Mouse (Mus musculus): Measurements from ENCODE around the gene Nek10.
A peak's percentile ranks its signal among the peaks of the same experiment; 100 is the strongest.
"Not testable (repeated sequence)": the region's sequence is repeated elsewhere in the genome, so short reads cannot be mapped to it uniquely, and the experiment has no call there.

Gene Nek10

DNA sequence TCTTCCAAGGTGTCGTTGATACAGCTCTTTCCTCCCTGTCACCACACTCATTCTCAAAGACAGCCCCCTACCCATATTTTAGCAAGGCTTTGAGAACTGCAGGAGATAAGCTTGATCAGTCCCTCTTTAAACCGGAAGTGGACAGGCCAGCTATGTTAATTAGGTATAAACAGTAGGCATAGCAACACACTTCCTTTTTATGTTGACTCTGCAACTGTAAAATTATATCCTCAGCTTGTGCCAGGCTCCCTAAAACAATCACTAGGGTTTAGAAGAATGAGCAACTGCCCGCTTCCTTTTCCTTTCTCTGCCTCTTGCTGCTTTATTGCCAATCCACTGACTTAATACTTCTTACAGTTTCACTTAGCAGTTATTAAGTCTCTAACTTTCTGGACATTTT is 67.2 kb downstream of the Nek10 start:
- DNase-seq (ENCODE audit: low spot score) = no peak

DNA sequence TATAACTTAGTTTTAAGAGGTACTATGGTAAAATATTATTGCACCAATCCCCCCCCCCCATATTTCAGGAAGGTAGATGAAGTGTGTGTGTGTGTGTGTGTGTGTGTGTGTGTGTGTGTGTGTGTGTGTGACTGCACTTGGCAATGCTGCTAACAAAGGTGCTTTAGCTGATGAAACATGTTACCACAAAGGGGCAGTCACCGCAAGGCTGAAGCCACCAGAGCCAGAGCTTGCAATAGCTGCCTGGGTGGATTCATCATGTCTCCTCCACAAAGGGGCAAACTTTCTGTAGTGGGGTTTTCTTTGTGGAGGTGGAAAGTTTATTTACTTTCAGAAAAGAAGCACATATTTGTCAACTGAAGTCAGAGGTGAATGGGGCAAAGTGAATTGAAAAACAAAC is 67.9 kb downstream of the Nek10 start:
- no peak for DNase-seq (ENCODE audit: low spot score)

DNA sequence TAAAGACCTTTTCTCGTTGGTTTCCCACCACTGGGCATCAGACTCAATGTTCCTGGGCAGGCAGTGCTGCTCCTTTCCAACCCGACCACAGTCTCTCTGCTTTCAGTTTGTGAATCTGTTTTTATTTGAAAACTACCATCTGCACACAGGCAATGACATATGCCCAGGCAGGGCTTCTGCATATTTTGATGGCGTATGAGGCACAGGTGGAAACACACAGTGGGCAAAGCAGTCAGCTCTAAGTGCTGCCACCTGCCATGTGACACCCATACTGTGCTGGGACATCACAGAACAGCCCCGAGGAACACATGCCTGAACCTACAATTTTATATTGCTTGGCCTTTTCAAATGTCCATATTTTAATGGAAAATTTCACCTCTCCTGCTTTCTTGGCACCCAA is 68.5 kb downstream of the Nek10 start:
- no peak for DNase-seq (ENCODE audit: low spot score)

DNA sequence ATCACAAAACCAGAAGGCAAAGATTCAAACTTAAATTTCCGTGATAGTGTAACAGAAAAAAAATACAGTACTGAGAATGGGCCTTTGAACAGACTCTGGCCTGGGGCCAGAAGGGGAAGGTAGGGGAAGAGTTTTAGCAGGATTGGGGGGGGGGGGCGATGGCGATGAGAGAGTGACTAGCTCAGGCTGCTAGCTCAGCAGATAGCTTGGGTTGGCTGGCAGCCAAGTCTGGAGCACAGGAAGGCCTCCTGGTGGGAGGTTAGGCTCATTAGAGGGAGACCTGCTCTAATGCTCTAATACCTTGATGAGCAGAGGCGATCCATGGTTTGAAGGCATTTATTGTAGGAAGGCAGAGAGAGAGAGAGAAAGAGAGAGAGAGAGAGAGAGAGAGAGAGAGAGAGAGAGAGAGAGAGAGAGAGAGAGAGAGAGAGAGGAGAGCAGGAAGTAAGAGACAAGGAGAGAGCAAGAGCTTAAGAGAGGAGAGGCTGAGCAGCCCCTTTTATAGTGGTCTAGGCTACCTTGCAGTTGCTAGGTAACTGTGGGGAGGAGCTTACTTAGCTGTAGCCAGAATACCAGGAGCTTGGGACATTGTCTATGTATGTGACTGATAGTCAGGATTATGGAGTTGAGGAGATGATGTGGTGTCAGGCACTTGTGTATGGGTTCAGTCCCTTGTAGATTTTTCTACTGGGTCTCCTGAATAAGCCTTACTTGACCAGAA is 90.9 kb downstream of the Nek10 start:
- DNase-seq (ENCODE audit: low spot score) = no peak

DNA sequence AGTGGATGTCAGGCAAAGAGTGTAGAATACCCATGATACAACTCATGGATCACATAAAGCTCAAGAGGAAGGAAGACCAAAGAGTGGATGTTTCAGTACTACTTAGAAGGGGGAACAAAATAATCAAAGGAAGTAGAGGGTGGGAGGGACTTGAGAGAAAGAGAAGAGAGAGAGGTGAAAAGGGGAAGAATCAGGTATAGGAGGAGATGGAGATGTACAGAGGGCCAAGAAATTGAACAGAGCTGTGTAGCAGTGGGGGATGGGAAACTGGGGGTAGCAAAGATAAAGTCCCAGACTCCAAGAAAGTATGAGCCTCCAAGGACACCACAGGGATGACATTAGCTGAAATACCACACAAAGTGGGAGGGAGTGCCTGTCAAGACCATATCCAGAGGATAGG is 91.6 kb downstream of the Nek10 start:
- no peak for DNase-seq (ENCODE audit: low spot score)

DNA sequence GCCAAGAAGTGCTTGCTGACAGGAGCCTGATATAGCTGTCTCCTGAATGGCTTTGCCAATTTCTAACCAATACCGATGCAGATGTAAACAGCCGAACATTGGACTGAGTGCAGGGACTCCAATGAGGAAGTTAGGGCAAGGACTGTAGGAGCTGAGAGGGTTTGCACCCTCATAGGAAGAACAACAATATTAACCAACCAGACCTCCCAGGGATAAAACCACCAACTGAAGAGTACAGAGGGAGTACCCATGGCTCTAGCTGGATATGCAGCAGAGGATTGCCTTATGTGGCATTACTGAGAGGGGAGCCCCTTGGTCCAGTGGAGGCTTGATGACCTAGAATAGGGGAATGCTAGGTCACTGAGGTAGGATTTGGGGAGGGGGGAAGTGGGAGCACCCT is 92.1 kb downstream of the Nek10 start:
- DNase-seq (ENCODE audit: low spot score) = no peak

DNA sequence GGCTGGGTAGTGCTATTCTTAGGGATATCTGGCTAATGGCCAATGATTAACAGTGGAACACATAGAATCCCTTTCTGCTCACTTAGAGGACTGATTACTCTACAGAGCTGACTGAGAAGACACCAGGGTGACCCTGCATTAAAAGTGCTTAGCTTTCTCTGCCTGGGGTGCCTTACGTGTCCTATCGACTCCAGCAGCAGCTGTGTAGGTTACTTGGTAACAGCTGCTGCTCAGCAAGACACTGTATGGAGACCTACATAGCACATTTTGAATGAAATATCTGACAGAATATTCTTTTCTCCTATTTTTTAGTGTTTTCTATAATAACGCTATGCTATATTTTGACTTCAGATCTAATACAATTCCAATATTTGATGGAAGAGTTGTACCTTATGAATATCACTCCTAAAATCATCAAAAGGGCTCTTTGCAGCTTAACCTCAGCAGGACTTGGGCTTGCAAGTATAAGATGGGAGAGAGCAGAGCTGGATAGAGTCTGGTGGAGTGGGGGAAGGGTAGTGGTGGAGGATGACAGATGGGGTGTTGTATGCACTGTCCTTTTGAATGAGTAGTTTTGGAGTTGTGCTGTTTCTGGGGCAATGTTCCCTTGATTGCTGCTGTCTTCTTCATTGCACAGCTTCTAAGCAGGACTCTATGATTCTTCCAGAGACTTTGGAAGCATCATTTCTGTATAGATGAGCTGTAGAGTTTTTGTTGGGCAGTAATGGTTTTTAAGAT is 93.4 kb downstream of the Nek10 start:
- no peak for DNase-seq (ENCODE audit: low spot score)

DNA sequence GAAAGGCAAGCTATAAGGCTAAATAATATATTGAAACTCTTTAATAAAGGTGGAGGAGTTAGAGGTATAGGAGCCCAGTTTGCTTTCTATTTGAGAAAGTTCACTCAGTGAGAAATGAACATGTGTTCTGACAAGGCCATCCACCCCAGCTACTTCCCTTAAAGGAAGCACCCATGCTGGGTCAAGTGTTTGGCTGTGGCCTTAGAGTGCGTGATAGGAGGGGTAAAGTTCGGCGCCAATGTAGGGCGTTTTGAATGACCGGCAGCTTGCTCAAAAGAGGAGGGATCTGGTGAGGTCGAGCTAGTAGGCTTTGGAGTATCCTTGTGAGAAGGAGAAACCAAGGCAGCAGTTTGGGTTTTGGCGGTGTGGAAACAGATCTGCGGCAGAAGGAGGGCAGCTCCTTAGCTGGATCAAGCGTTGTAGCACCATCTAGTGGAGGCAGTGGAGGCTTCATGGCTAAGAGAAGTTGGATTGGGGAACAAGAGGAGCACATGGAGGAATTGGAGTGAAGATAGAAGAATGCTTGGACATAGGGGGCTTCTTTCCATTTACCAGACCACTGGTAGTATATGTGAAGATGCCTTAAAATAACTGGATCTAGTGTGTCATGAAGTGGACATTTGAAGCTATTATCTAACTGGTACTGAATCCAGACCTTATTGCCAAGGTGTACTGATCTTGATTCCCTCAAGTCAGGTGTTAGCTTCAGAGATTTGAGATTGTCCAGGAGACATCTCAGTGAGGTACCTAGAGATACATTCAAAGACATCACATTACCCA is 101.7 kb downstream of the Nek10 start:
- peak; percentile 52 for DNase-seq (ENCODE audit: low spot score)

DNA sequence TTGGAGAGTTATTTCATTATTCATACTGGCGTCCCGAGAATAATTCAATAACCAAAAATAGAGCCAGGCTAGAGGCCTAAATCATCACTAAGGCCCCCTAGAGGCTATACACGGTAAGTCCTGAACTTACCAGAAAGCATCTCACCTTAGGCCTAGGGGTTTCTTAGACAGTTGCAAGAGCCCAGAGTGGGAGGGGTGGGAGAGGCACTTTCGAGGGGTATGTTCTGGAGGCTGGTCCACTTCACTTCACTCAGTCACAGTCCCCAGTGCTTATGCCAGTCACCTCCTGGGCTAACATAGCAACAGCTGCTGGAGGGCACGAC is 102.3 kb downstream of the Nek10 start:
- DNase-seq (ENCODE audit: low spot score) = no peak

DNA sequence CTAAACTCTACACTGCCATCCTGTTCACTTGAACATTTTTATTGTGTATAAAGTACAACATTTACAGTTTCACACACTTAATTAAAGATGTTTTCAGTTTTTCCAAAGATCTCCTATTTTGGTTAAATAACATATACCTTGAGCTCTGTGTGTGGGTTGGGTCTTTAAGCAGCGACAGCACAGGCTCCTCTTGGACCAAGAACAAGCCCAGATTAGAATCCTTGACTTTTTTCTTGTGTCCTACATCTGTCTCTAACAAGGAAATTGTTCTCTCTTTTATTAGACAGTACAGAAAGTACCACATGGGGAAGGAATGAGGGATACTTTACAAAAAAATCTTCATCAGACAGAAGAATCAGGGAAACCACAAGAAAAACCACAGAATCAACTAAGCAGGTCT is 122.4 kb downstream of the Nek10 start:
- DNase-seq (ENCODE audit: low spot score) = no peak

DNA sequence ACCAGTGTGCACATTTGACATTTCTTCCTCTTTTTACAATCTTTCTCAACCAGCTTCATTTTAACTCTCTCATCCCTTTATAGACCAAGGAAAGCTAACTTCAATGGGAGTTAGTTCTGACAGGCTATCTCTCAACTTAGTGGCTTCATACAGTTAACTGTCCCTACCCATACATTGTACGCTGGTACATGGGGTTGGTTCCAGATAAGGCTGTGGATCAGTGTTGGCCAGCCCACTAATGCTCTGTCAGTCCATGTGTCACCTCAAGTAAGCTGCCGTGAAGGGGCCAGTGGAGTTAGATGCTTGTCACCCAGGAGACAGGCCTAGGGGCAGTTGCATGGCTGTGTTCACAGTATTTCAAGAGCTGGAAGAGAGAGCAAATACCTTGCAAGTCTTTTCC is 124.3 kb downstream of the Nek10 start:
- no peak for DNase-seq (ENCODE audit: low spot score)

DNA sequence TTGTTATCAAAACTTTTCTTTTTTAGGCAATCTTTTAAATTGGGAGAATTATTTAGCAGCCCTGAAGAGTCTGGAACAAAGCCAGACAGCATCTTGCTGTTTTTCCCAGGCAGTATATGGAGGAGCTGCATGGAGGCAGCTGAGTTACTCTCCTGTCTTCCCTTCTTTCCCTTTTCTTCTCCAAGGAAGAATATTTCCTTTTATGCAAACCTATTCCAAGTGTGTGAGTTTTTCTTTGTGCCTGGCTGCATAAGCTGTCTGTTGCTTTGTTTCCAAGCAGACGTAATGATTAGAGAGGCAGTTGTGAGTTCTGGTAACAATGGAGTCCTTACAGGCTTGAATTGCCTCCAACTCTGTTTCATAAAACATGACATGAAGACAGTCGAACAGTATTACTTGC is 131.8 kb downstream of the Nek10 start:
- DNase-seq (ENCODE audit: low spot score) = no peak

DNA sequence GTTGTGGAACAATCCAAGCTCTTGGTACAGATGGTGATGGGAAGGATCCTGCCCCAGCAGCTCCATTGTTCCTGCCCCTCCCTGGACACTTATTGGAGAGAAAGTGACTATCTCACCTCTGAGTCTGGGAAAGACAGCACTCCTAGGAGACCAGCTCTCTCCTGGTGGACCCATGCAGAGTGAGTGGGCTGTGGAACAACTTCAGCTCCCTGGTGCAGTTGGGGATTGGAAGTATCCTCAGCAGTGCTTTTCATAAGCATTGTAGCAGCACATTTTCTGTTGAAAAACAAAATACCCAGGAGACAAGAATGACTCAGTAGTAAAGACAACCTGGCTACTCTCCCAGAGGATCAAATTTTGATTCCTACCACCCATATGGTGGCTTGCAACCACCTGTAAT is 142.7 kb downstream of the Nek10 start:
- DNase-seq (ENCODE audit: low spot score) = no peak

DNA sequence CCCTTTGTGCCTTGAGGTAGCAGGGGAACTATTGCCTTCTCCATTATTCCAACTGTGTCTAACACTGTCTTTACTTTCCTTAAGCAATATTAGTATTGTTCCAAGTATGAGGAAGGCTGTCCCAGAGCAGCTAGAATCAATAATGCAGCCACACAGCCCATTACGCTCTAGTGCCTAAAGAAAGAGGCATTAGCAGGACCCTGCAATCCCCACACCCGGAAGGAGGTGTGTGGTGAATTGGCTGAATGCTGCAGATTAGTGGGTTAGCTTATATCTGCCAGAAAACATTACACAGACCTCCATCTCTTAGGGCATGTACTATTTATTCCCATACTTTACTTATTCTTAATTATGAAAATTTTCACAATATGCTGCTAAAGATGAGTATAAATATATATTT is 145.8 kb downstream of the Nek10 start:
- no peak for DNase-seq (ENCODE audit: low spot score)

DNA sequence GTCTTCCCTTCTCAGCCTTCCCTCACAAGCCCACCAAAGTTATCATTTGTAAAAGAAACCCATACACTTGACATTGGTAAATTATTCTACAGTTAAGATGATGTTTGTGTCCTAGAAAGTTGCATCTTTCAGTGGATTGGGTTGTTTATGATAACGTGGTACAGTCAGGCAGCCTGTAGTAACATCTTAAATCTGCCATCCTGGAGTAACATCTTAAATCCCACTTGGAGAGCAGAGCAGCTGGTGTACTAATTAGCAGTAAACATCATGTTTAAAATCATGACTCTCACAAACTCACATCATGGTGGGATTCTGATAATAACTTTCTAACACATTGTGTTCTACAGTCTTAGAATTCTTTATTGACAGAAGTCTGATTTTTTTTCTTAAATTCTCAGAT is 148.6 kb downstream of the Nek10 start:
- no peak for DNase-seq (ENCODE audit: low spot score)

DNA sequence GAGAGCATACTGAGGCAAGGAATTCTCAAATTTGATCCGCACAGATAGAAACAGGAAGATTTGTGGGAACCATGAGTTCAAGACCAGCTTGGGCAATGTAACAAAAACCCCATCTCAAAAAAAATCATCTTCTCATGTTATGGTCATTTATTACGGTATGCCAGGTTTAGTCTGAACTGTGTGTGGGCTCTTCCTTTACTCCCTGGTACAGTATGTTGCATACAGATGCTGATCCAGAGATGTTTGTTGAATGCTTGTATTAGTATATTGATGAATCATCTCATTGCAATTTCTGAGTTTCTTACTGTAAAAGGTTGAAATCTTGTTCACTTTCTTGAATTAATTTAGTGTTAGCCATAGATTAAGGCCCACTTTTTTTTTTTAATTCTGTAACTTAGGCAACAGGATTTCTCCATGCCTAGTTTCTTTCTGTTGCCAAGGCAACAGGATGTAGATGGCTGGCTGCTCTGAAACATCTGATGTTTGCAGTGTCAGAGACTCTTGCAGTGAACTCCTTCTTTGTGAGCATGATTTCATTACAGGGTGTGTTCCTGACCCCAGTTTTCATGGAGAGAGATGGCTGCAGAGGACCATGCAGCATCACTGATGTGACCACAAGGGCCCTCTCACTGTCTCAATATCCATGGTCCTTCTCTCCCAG is 156.7 kb downstream of the Nek10 start:
- DNase-seq (ENCODE audit: low spot score) = no peak

DNA sequence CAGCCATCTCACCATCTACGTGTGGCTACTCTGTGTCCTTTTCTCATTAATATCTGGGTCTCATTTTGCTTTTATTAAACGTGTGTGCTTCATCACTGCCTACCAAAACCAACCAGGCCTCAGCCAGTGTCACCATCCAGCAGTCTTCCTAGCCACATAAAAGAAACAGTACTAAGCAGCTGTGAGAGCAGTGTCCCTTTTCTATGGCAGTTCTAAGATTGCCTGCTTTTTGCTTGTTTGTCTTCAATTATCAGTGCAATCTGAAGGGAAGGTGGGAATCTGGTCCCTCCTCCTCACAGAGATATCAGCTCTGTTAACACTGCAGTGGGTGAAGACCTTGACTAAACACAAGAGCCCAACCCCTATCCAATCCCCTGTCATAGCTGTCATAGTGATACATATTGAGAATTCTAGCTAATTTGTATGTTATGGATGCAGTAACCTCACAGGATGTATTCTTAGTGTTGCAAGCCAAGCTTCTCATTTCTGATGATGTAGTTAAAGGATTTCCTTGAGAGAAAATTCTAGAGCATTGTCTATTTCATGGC is 157.3 kb downstream of the Nek10 start:
- DNase-seq (ENCODE audit: low spot score) = no peak

DNA sequence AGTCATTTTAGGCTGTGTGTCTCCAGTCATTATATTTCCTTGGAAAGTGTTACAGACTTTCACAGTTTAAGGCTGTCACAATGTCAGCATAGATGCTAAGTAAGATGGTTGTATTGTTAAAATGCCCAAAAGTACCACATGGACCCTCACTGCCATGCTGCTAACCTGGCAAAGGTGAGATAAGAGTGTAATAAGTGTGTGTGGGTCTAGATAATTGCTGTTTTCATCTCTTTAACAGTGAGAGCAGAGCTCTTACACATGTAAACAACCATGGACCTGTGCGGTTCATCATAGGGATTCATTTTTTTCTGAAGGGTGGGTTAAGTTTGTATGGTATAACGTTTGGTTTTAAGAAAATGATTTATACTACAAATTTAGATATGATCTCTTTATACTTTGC is 167.4 kb downstream of the Nek10 start:
- no peak for DNase-seq (ENCODE audit: low spot score)

DNA sequence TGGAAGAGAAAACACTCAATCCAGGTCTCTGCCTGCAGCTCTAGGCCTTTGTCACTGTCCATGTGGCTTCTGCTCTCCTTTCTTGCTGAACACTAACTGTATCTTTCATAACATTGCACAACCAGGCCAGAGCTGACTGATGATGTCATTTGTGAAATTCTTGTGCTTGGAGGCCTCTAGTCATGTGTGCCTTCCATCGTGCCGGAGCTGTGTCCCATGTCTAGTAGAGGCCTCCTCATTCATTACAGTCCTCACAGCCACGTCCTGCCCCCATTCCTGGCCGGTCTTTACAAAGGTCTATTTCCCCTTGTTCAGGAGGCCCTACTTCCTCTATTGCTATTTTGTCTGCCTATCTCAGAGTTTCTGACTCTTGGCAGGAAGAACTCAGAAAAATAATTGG is 167.8 kb downstream of the Nek10 start:
- DNase-seq (ENCODE audit: low spot score) = no peak

DNA sequence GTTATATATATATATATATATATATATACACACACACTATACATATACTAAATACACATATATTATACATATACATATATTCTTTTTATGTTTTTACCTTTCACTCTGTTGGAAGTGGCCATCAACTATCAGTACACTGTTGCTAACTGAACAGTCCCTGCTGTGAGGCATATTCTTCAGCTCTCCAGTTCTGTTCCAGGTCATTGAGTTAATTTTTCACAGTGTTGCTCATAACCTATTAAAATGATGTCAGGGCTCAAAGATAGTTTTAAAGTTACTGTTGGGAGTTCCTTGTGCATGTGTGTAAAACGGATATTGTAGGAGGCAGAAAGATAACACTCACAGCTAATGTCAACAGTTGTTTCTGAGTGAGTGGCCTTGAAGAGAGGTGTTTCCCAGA is 170.9 kb downstream of the Nek10 start:
- DNase-seq (ENCODE audit: low spot score) = no peak

DNA sequence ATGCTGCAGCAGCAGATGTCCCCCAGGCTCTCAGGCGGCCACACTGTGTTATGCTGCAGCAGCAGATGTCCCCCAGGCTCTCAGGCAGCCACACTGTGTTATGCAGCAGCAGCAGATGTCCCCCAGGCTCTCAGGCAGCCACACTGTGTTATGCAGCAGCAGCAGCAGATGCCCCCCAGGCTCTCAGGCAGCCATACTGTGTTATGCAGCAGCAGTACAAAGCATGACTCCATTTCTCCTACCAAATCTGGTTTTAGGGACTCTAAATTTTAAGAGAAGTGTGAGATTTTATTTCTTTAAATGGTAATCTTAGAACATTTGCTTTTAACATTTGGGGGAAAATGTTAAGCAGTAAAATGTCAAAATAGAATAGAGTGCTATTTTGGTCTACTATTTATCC is 180.9 kb downstream of the Nek10 start:
- not testable (repeated sequence) for DNase-seq (ENCODE audit: low spot score)
